Mouse (Mus musculus) forebrain, embryonic 11.5 days (tissue): ENCODE data around the gene Slc8b1. TPM values are rescaled to one million over a fixed set of nuclear protein-coding genes. Genes with fewer than 3 reads are reported as not detected.
A peak's percentile ranks its signal among the peaks of the same experiment; 100 is the strongest.

Experiments
- ATAC-seq: fragments of 200-750 bp; cut with Nextera tagmentation; replicated peaks from 2 replicates; pipeline ENCODE4 v1.8.0; 2017; ENCODE audit warnings: moderate TSS enrichment; ENCODE audit not compliant: low FRiP score
- DNase-seq: peaks from one replicate; pipeline ENCODE4 v3.0.0-alpha.2; 2017; ENCODE audit warnings: low spot score
- H3K27ac ChIP-seq: fragments of 300-500 bp; sonication (generic); 2 replicates; pipeline ENCODE4 v1.5.1; 2014; ENCODE audit warnings: low read depth, low read length
- H3K27me3 ChIP-seq: fragments of 300-500 bp; sonication (generic); 2 replicates; pipeline ENCODE4 v1.6.1; 2014; ENCODE audit warnings: mild to moderate bottlenecking, low read length, mixed read lengths; ENCODE audit not compliant: control insufficient read depth, insufficient read depth
- H3K36me3 ChIP-seq: fragments of 300-500 bp; sonication (generic); 2 replicates; pipeline ENCODE4 v1.6.1; 2014; ENCODE audit warnings: mild to moderate bottlenecking, low read length, moderate library complexity, mixed read lengths; ENCODE audit not compliant: control insufficient read depth, insufficient read depth
- H3K4me1 ChIP-seq: fragments of 300-500 bp; sonication (generic); replicated peaks from 2 replicates; pipeline ENCODE4 v1.6.1; 2014; ENCODE audit warnings: low read length, mixed read lengths; ENCODE audit not compliant: control insufficient read depth, insufficient read depth
- H3K4me2 ChIP-seq: fragments of 300-500 bp; sonication (generic); 2 replicates; pipeline ENCODE4 v1.6.1; 2014; ENCODE audit warnings: low read depth, mild to moderate bottlenecking, low read length, moderate library complexity, mixed read lengths; ENCODE audit not compliant: severe bottlenecking
- H3K4me3 ChIP-seq: fragments of 300-500 bp; sonication (generic); 2 replicates; pipeline ENCODE4 v1.5.1; 2014; ENCODE audit warnings: low read depth, low read length
- H3K9ac ChIP-seq: fragments of 300-500 bp; sonication (generic); 2 replicates; pipeline ENCODE4 v1.6.1; 2014; ENCODE audit warnings: low read length
- H3K9me3 ChIP-seq: fragments of 300-500 bp; sonication (generic); 2 replicates; pipeline ENCODE4 v1.6.1; 2016; ENCODE audit warnings: low read length, mixed read lengths; ENCODE audit not compliant: control insufficient read depth
- WGBS: fragments of 180-500 bp; shearing (Covaris S2); extraction: QIAGEN DNeasy Blood & Tissue Kit; methylation state at CpG from one replicate; pipeline ENCODE4 v1.1.7; 2014; 5-methylcytosine and 5-hydroxymethylcytosine counted together
- polyA plus RNA-seq: library from polyadenylated mRNA; unstranded; fragments of >200 nt; fragmentation: Nextera tagmentation; extraction: Ambion mirVana; gene quantifications from 2 replicates; pipeline ENCODE4 v1.2.1, GENCODE M21; 2014

The Slc8b1 gene
- polyA plus RNA-seq, 1 experiment from 2014 or later = 2.9 TPM

GRCm38 (mm10) chr5:120502147-120502621 is 8.8 kb upstream of the Slc8b1 start:
- Histone ChIP-seq H3K4me1 (peaks cover 5% of the 10 kb centered on the region; the same call in 1 of the 2 replicates), H3K9ac (peak overlapping the region; percentile 89), H3K36me3 (no peaks in the 10 kb centered on the region), H3K27me3 (no peaks in the 10 kb centered on the region), H3K27ac (no peak overlapping the region), H3K9me3 (no peaks in the 10 kb centered on the region), H3K4me2 (peak overlapping the region; percentile 95), H3K4me3 (peak overlapping the region; percentile 85; the same call in 1 of the 2 replicates)
- DNase-seq = no peak
- ATAC-seq = no peak
- WGBS = 72% methylated on average over 9 of the region's 9 CpGs

- Histone ChIP-seq H3K36me3 (no peaks in the 10 kb centered on the region), H3K4me1 (peaks cover 5% of the 10 kb centered on the region; the same call in 1 of the 2 replicates), H3K9ac (peak overlapping the region; percentile 89), H3K27ac (no peak overlapping the region), H3K4me2 (peak overlapping the region; percentile 95), H3K9me3 (no peaks in the 10 kb centered on the region), H3K4me3 (peak overlapping the region; percentile 85), H3K27me3 (no peaks in the 10 kb centered on the region)
- DNase-seq (no peak), ATAC-seq (no peak)
- 10% methylated on average over 12 of the region's 12 CpGs for WGBS
Observed at GRCm38 (mm10) chr5:120502675-120503143, 8.3 kb upstream of the Slc8b1 start.

- no peaks in the 10 kb centered on the region for H3K36me3 ChIP-seq
- no peaks in the 10 kb centered on the region for H3K27me3 ChIP-seq
- ATAC-seq (peak; percentile 77), DNase-seq (peak; percentile 99)
- WGBS = 0% methylated on average over 53 of the region's 55 CpGs
- H3K9ac ChIP-seq = peak within 1 kb of the TSS; percentile 89
- no peak within 1 kb of the TSS for H3K27ac ChIP-seq
- no peaks in the 10 kb centered on the region for H3K9me3 ChIP-seq
- peak within 1 kb of the TSS; percentile 85 for H3K4me3 ChIP-seq
- H3K4me2 ChIP-seq = peak within 1 kb of the TSS; percentile 95
- peaks cover 5% of the 10 kb centered on the region; the same call in 1 of the 2 replicates for H3K4me1 ChIP-seq
Observed at GRCm38 (mm10) chr5:120503144-120503795, 7.7 kb upstream of the Slc8b1 start, which contains the start of gene Plbd2. Gene Plbd2 (minus strand): TSS chr5:120503625.

- no peak overlapping the region for H3K9ac ChIP-seq
- no peak overlapping the region for H3K4me3 ChIP-seq
- peaks cover 9% of the 10 kb centered on the region; the same call in 1 of the 2 replicates for H3K4me1 ChIP-seq
- H3K27ac ChIP-seq = no peak overlapping the region
- peak; percentile 87 for DNase-seq
- WGBS = 21% methylated on average over 16 of the region's 16 CpGs
- H3K9me3 ChIP-seq = no peaks in the 10 kb centered on the region
- H3K27me3 ChIP-seq = no peaks in the 10 kb centered on the region
- H3K36me3 ChIP-seq = no peaks in the 10 kb centered on the region
- H3K4me2 ChIP-seq = peak overlapping the region; percentile 24; the same call in 1 of the 2 replicates
- no peak for ATAC-seq
Observed at GRCm38 (mm10) chr5:120505368-120505767, 5.6 kb upstream of the Slc8b1 start.

GRCm38 (mm10) chr5:120505781-120506180 is 5.2 kb upstream of the Slc8b1 start:
- Histone ChIP-seq H3K27ac (no peak overlapping the region), H3K27me3 (no peaks in the 10 kb centered on the region), H3K4me2 (no peak overlapping the region), H3K9me3 (no peaks in the 10 kb centered on the region), H3K4me3 (no peak overlapping the region), H3K9ac (no peak overlapping the region), H3K36me3 (no peaks in the 10 kb centered on the region), H3K4me1 (peaks cover 9% of the 10 kb centered on the region; the same call in 1 of the 2 replicates)
- no peak for DNase-seq
- ATAC-seq = no peak
- WGBS = 74% methylated on average over 9 of the region's 9 CpGs

GRCm38 (mm10) chr5:120506490-120506889 is 4.5 kb upstream of the Slc8b1 start:
- ATAC-seq (no peak), DNase-seq (no peak)
- no peak overlapping the region for H3K27ac ChIP-seq
- WGBS = 81% methylated on average over 9 of the region's 9 CpGs
- no peak overlapping the region for H3K4me3 ChIP-seq
- H3K9me3 ChIP-seq = no peaks in the 10 kb centered on the region
- H3K36me3 ChIP-seq = no peaks in the 10 kb centered on the region
- no peak overlapping the region for H3K4me2 ChIP-seq
- peaks cover 12% of the 10 kb centered on the region; the same call in 1 of the 2 replicates for H3K4me1 ChIP-seq
- no peak overlapping the region for H3K9ac ChIP-seq
- no peaks in the 10 kb centered on the region for H3K27me3 ChIP-seq

GRCm38 (mm10) chr5:120507311-120507710 is 3.7 kb upstream of the Slc8b1 start:
- Histone ChIP-seq H3K27ac (no peak overlapping the region), H3K9me3 (no peaks in the 10 kb centered on the region), H3K36me3 (no peaks in the 10 kb centered on the region), H3K4me1 (peaks cover 11% of the 10 kb centered on the region; the same call in 1 of the 2 replicates), H3K4me2 (no peak overlapping the region), H3K4me3 (no peak overlapping the region), H3K9ac (no peak overlapping the region), H3K27me3 (peaks cover 2% of the 10 kb centered on the region; the same call in 1 of the 2 replicates)
- no peak for ATAC-seq
- WGBS = 61% methylated on average over 4 of the region's 4 CpGs
- no peak for DNase-seq

GRCm38 (mm10) chr5:120511643-120512220 is 764 bp downstream of the Slc8b1 start:
- Histone ChIP-seq H3K9ac (no peak overlapping the region), H3K27ac (no peak overlapping the region), H3K27me3 (peaks cover 2% of the 10 kb centered on the region; the same call in 1 of the 2 replicates), H3K36me3 (no peaks in the 10 kb centered on the region), H3K9me3 (no peaks in the 10 kb centered on the region), H3K4me2 (peak overlapping the region; percentile 60; the same call in 1 of the 2 replicates), H3K4me3 (peak overlapping the region; percentile 39), H3K4me1 (0 out of 2 replicates have a peak, but pooled peaks cover 9% of the 10 kb centered on the region)
- DNase-seq (no peak), ATAC-seq (no peak)
- 40% methylated on average over 14 of the region's 14 CpGs for WGBS
